Mouse (Mus musculus) liver, adult 2 months (tissue): ENCODE data around the gene Notch3.

ENCODE experiments used
- CTCF ChIP-seq: fragments of 200-500 bp; IDR thresholded peaks from 2 replicates; pipeline ENCODE4 v1.5.1; 2011; ENCODE audit warnings: low read depth, low read length, control low read depth
- POLR2A ChIP-seq: fragments of 200-500 bp; IDR thresholded peaks from 2 replicates; pipeline ENCODE4 v1.6.1; 2011; ENCODE audit warnings: low read length, control low read depth; ENCODE audit not compliant: insufficient read depth; ENCODE audit errors: extremely low read depth

DNA sequence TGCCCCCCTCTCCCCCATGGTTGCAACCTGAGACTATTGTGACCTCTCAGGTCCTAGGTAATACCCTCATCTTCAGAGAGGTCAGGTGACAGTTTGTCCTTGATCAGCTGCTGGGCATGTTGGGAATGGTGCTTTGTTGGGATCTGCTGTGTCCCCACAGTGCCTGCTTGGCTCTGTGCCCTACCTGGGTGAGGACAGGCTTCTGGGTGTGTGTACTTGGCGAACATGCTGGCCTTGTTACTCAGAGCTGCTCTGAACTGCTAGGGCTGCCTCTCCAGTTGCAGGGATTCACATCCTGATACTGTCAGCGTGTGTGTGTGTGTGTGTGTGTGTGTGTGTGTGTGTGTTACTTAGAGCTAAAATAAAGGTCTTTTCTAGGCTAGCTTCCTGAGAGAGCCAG, 56.2 kb downstream of the Notch3 start:
- no peak for TF ChIP-seq CTCF
- TF ChIP-seq POLR2A, result no peak
